Mouse (Mus musculus): ENCODE data around the gene Cdc6.

DNA sequence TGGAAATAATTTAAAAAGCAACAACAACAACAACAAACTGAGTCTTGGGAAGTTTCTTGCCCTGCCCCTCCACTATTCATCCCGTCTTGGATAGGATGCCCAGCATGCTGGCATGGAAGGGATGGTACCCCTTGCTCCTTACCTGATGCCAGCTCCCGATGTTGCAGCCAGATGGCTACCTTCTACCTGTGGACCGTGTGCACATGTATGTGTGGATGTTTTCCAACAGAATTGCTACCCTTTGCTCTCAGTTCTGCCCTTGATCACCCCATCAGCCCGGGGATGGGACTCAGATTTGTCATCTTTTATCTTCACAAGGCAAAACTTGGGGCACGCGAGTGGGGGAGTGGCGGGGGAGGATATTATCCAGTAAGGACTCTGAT, 31.1 kb downstream of the Cdc6 start:
- TF ChIP-seq CTCF (IDR thresholded peaks at IDR 0.05; ENCODE audit: low read depth, low read length) (no peak), POLR2A (IDR thresholded peaks at IDR 0.05; ENCODE audit: insufficient read depth, low read length) (no peak), EP300 (IDR thresholded peaks at IDR 0.05; ENCODE audit: insufficient read depth, low read depth, low read length) (no peak)

Data from ES-Bruce4 (cell line).